Mouse (Mus musculus): ENCODE results near the gene Gm43951. TPM values are rescaled to one million over a fixed set of nuclear protein-coding genes. Genes with fewer than 3 reads are reported as not detected.

Gm43951 gene
- polyA plus RNA-seq (2012; rRNA removed): 2.8 and 3.1 TPM in 2 replicates

- DNase-seq: peak; percentile 47 to 59
- WGBS: under 1% methylated on average over 43 of the region's 43 CpGs
- Histone ChIP-seq H3K4me3 (replicated peaks; ENCODE audit: insufficient read depth, low read depth, low read length) (peak within 1 kb of the TSS; percentile 75), H3K4me1 (ENCODE audit: control insufficient read depth, insufficient read depth, low read length) (peaks cover 28% of the 10 kb centered on the region), H3K27ac (ENCODE audit: insufficient read depth, low read length) (peak within 1 kb of the TSS; percentile 44; the same call in 1 of the 2 replicates), H3K27me3 (ENCODE audit: control insufficient read depth, insufficient read depth, low read length) (no peaks in the 10 kb centered on the region)
- peak; percentile 23; the same call in 1 of the 2 replicates for TF ChIP-seq CTCF (IDR thresholded peaks at IDR 0.05; ENCODE audit: borderline replicate concordance, insufficient read depth, low read depth, low read length)
- TF ChIP-seq POLR2A (IDR thresholded peaks at IDR 0.05; ENCODE audit: borderline replicate concordance, insufficient read depth, low read length): peak; percentile 35; the same call in 1 of the 2 replicates
These were observed at the start of gene Gm43951 for GRCm38 (mm10) chr11:72206341-72207203. Gm43951 (minus strand) TSS chr11:72206840.

GRCm38 (mm10) chr11:72256441-72256840, 49.8 kb upstream of the Gm43951 start:
- Histone ChIP-seq H3K27me3 (ENCODE audit: control insufficient read depth, insufficient read depth, low read length) (no peaks in the 10 kb centered on the region), H3K4me3 (replicated peaks; ENCODE audit: insufficient read depth, low read depth, low read length) (no peak overlapping the region), H3K4me1 (ENCODE audit: control insufficient read depth, insufficient read depth, low read length) (no peaks in the 10 kb centered on the region), H3K27ac (ENCODE audit: insufficient read depth, low read length) (no peak overlapping the region)
- WGBS: 99% methylated on average over 2 of the region's 2 CpGs
- DNase-seq: no peak
- TF ChIP-seq POLR2A (IDR thresholded peaks at IDR 0.05; ENCODE audit: borderline replicate concordance, insufficient read depth, low read length) (no peak), CTCF (IDR thresholded peaks at IDR 0.05; ENCODE audit: borderline replicate concordance, insufficient read depth, low read depth, low read length) (no peak)

GRCm38 (mm10) chr11:72255629-72256028, 49.0 kb upstream of the Gm43951 start:
- no peak for DNase-seq
- no peak for TF ChIP-seq CTCF (IDR thresholded peaks at IDR 0.05; ENCODE audit: borderline replicate concordance, insufficient read depth, low read depth, low read length)
- TF ChIP-seq POLR2A (IDR thresholded peaks at IDR 0.05; ENCODE audit: borderline replicate concordance, insufficient read depth, low read length): no peak
- H3K4me3 ChIP-seq (replicated peaks; ENCODE audit: insufficient read depth, low read depth, low read length): no peak overlapping the region
- no peaks in the 10 kb centered on the region for H3K4me1 ChIP-seq (ENCODE audit: control insufficient read depth, insufficient read depth, low read length)
- no peak overlapping the region for H3K27ac ChIP-seq (ENCODE audit: insufficient read depth, low read length)
- 94% methylated on average over 4 of the region's 4 CpGs for WGBS
- H3K27me3 ChIP-seq (ENCODE audit: control insufficient read depth, insufficient read depth, low read length): no peaks in the 10 kb centered on the region

- Histone ChIP-seq H3K27ac (ENCODE audit: insufficient read depth, low read length) (no peak overlapping the region), H3K27me3 (ENCODE audit: control insufficient read depth, insufficient read depth, low read length) (no peaks in the 10 kb centered on the region), H3K4me3 (replicated peaks; ENCODE audit: insufficient read depth, low read depth, low read length) (no peak overlapping the region), H3K4me1 (ENCODE audit: control insufficient read depth, insufficient read depth, low read length) (no peaks in the 10 kb centered on the region)
- TF ChIP-seq POLR2A (IDR thresholded peaks at IDR 0.05; ENCODE audit: borderline replicate concordance, insufficient read depth, low read length) (no peak), CTCF (IDR thresholded peaks at IDR 0.05; ENCODE audit: borderline replicate concordance, insufficient read depth, low read depth, low read length) (no peak)
- 38% methylated on average over 8 of the region's 8 CpGs for WGBS
- no peak for DNase-seq
These were observed 38.6 kb upstream of the Gm43951 start for GRCm38 (mm10) chr11:72245196-72245753.

GRCm38 (mm10) chr11:72240062-72240860, 33.6 kb upstream of the Gm43951 start:
- DNase-seq: no peak
- no peak overlapping the region for H3K4me3 ChIP-seq (replicated peaks; ENCODE audit: insufficient read depth, low read depth, low read length)
- no peak overlapping the region for H3K27ac ChIP-seq (ENCODE audit: insufficient read depth, low read length)
- H3K4me1 ChIP-seq (ENCODE audit: control insufficient read depth, insufficient read depth, low read length): no peaks in the 10 kb centered on the region
- H3K27me3 ChIP-seq (ENCODE audit: control insufficient read depth, insufficient read depth, low read length): no peaks in the 10 kb centered on the region
- WGBS: 67% methylated on average over 4 of the region's 4 CpGs
- TF ChIP-seq CTCF (IDR thresholded peaks at IDR 0.05; ENCODE audit: borderline replicate concordance, insufficient read depth, low read depth, low read length) (0 out of 2 replicates have a peak, but pooled peaks have one; percentile 23), POLR2A (IDR thresholded peaks at IDR 0.05; ENCODE audit: borderline replicate concordance, insufficient read depth, low read length) (no peak)

- Histone ChIP-seq H3K27me3 (ENCODE audit: control insufficient read depth, insufficient read depth, low read length) (no peaks in the 10 kb centered on the region), H3K4me1 (ENCODE audit: control insufficient read depth, insufficient read depth, low read length) (no peaks in the 10 kb centered on the region), H3K4me3 (replicated peaks; ENCODE audit: insufficient read depth, low read depth, low read length) (no peak overlapping the region), H3K27ac (ENCODE audit: insufficient read depth, low read length) (no peak overlapping the region)
- no peak for TF ChIP-seq POLR2A (IDR thresholded peaks at IDR 0.05; ENCODE audit: borderline replicate concordance, insufficient read depth, low read length)
- no peak for TF ChIP-seq CTCF (IDR thresholded peaks at IDR 0.05; ENCODE audit: borderline replicate concordance, insufficient read depth, low read depth, low read length)
- WGBS: 37% methylated on average over 5 of the region's 5 CpGs
- DNase-seq: peak in 1 of 2 experiments; percentile 54
These were observed 27.4 kb upstream of the Gm43951 start for GRCm38 (mm10) chr11:72234013-72234412.

- Histone ChIP-seq H3K27ac (ENCODE audit: insufficient read depth, low read length) (no peak overlapping the region), H3K27me3 (ENCODE audit: control insufficient read depth, insufficient read depth, low read length) (no peaks in the 10 kb centered on the region), H3K4me3 (replicated peaks; ENCODE audit: insufficient read depth, low read depth, low read length) (no peak overlapping the region), H3K4me1 (ENCODE audit: control insufficient read depth, insufficient read depth, low read length) (no peaks in the 10 kb centered on the region)
- TF ChIP-seq CTCF (IDR thresholded peaks at IDR 0.05; ENCODE audit: borderline replicate concordance, insufficient read depth, low read depth, low read length) (no peak), POLR2A (IDR thresholded peaks at IDR 0.05; ENCODE audit: borderline replicate concordance, insufficient read depth, low read length) (no peak)
- WGBS: 30% methylated on average over 1 of the region's 1 CpGs
- no peak for DNase-seq
These were observed 26.4 kb upstream of the Gm43951 start for GRCm38 (mm10) chr11:72232991-72233390.

Data from cerebellum, adult 2 months (tissue).